Mouse (Mus musculus): ENCODE measurements at regions not wholly inside any gene's neighbourhood (a gene's known extent, or its start where the extent isn't known, plus 50 kb on each side); places are given as distances from the start of the nearest gene placed in this dataset.

GRCm38 (mm10) chr7:95688151-95689146 is 482.6 kb upstream of the Tenm4 start:
- DNase-seq (ENCODE audit: low read depth) = no peak

DNA sequence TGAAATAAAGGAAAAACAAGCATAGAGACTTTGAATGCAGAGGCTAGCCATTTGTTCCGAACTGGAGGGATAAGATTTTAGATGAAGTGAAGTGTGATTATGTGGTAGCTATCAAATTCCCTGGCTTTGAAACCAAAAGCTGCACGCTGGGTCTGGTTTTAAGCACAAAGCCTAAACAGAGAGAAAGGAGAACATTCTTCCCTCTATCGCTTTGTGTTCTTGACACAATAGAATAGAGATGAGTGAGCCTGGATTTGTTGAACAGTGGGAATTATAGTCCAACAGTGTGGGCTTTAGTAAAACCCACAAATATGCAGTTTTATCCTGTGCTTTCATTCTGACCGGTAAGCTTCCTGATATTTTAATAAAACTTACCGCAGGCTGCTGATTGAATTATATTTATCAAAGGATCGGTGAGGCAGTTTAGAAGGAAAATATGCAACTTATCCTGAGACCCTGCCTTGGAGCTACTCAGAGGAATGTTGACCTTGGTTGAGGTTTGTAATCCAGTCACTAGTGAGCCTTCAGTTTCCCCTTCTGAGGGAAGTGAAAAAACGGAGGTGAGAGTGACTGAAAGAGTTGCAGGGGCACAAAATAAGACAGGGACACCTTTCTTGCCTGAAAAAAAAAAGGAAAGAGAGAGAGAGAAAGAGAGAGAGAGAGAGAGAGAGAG is 481.7 kb upstream of the Tenm4 start:
- no peak for DNase-seq (ENCODE audit: low read depth)

GRCm38 (mm10) chr7:95699506-95699905 is 471.5 kb upstream of the Tenm4 start:
- DNase-seq (ENCODE audit: low read depth) = no peak

- DNase-seq (ENCODE audit: low read depth) = no peak
These were observed 461.0 kb upstream of the Tenm4 start for GRCm38 (mm10) chr7:95710088-95710487.

DNA sequence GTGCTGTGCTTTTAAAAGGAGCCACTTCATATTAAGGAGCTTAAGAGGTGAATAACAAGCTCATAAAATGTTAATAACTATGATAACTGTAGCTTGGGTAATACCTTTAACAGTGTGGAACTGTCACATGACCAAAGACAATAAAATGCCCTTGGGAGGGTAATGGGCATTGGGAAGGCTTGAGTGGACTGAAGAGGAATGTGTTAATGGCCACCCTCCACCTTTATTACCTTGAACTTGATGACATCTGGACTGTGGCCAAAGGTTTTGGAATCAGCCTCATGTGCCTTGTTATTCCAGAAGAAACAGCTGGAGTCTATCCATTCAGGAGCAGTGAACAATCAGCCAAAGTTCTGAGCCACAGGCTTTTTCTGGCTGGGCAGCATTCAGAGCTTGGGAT is 451.0 kb upstream of the Tenm4 start:
- DNase-seq (ENCODE audit: low read depth) = no peak

DNA sequence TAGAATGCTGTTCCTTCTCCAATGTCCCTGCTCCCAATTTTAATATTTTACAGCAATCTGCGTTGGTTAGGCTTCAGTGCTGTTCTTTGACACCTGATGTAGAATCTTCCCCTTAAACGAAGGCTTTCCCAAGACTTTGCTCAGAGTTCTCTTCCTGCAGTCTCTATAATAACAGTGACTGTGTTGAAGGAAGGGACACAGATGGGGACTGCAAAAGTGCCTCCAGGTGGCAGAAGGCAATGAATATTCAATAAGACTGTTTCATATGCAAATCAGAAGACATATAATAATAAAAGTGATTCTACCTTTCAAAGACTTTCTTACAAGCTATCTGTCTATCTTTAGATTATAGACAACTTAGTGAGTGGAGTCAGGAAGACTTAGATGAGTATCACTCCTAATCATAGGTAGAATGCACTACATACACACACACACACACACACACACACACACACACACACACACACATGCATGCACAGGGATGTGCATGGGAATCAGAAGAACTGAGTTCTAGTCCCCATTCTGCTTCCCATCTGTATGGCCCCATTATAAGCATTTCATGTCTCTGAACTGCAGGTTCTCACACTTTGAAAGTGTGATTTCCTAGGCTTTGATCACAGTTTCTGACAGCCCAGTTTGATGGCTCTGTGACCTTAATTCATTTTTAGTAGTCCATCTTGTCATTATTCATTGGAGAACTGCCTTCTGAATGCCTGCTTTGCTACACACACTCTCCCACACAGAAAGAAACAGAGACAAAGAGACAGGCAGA is 445.1 kb upstream of the Tenm4 start:
- no peak for DNase-seq (ENCODE audit: low read depth)

- no peak for DNase-seq (ENCODE audit: low read depth)
These were observed 437.2 kb upstream of the Tenm4 start for GRCm38 (mm10) chr7:95733807-95734206.

DNA sequence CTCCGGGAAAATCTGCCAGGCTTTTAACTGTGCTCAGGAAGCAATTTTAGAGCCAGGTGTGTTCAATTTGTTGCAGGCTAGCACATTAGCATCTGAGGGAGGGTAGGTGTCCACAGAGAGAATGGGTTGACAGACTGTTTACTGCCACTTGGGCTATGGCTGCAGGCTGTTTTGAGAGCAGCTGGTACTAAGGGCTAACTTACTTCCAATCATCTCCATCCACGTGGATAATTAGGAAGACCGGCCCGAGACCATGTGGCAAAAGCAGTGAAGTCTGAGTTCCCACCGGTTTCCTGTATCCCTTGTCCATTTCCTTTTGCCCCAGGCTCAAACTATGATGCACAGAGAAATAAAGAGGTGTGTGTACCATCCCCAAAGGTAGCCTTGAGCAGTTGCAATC is 436.5 kb upstream of the Tenm4 start:
- no peak for DNase-seq (ENCODE audit: low read depth)

GRCm38 (mm10) chr7:95736716-95737115 is 434.3 kb upstream of the Tenm4 start:
- DNase-seq (ENCODE audit: low read depth) = no peak

- no peak for DNase-seq (ENCODE audit: low read depth)
These were observed 432.3 kb upstream of the Tenm4 start for GRCm38 (mm10) chr7:95738725-95739245.

DNA sequence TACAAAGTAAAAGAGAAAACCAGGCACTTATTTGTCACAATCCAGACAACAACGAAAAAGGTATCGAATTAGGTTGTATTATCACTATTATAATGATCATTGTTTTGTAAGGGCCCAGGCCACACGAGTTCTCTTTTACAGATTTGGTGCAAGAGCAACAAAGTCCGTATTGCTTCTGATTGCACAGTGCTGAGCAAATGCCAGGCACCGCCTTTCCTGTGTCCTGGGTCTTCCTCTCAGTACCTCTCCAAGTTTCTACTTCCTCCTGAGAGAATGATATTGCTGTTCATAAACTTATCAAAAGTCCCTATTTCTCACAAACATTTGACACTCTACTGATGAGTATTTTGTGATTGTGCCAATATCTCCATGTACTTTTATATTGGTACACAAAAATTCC is 431.3 kb upstream of the Tenm4 start:
- no peak for DNase-seq (ENCODE audit: low read depth)

DNA sequence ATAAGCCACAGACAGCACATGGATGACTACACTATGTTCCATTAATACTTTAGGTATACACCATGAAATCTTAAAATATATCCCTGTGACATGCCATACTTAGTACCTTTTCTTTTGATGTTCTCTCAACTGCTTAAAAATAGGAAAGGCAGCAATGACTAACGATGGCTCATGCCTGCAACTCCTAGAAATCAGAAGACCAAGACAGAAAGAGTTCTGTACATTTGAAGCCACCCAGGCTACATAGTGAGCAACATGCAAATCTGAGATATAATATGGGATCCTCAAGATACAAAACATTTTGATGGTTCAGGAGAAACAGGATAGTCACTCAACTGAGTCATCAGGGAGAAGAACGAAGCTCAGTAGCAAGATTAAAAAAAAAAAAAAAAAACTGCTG is 412.7 kb upstream of the Tenm4 start:
- DNase-seq (ENCODE audit: low read depth) = no peak

DNA sequence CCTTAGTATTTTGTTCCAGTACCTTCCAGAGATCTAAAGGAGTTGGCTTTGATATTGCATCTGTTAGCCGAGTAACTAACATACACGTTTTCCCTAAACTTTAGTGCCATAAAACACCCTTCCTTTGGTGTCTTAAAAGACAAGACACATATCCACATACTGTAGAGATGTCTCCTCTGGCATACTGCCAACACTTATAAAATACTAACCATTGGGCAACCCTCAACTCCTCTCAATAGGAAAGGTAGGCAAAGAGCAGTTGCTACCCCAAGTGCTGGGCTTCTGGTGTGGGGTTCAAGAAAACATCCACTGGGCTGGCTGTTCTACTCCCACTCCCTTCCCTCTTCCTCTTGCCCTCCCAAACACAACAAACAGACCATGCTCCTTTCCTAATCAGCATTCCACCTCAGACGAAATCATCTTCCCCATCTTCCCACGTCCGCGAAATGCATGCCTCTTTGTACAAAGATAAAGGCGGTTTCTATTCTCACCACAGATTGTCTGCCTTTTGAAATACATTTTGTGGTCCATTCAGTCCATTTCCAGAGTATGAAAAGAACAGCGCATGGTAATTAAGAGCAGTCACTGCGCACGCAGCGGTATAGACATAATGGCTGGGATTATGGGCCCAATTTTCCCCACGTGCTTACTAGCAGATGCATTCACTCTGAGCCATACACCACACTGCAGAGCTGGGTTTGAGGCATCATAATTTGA is 409.9 kb upstream of the Tenm4 start:
- no peak for DNase-seq (ENCODE audit: low read depth)

- DNase-seq (ENCODE audit: low read depth) = no peak
These were observed 404.5 kb upstream of the Tenm4 start for GRCm38 (mm10) chr7:95766356-95767150.

DNA sequence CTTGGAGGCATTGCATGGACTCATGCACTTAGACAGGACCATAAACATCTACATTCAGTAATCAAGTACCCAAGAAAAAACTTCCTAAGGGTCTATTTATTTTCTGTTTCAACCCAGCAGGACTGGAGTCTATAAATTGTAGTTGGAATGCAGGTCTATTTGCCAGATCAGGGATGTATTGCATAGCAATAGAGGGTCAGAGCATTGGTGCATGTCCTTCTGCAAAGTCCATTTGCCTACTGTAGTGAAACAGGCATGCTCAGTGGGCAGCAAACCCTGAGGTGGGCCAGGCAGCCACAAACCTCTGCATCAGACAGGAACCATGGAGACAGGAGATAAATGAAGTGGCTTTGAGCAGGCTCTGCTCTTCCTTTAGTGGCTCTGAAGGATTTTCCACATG is 386.5 kb upstream of the Tenm4 start:
- no peak for DNase-seq (ENCODE audit: low read depth)

DNA sequence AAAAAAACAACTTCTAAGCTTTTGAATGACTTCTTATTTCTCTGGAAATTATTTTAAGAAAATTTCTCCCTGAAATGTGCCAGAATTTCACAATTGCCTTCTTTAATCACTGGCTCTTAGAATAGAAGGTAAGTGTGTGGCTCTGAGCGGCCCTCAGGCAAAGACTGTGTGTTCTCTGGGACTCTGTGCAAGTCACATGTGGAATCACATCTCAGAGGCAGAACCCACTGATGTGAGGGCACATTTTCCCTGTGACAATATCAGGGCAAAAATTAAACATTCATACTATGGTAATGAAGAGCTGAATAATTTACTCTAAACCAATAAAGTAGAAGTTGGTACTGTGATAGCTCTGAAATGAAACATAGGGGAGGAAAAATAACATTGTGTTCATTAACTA is 383.5 kb upstream of the Tenm4 start:
- no peak for DNase-seq (ENCODE audit: low read depth)

GRCm38 (mm10) chr7:95787951-95788350 is 383.1 kb upstream of the Tenm4 start:
- no peak for DNase-seq (ENCODE audit: low read depth)

GRCm38 (mm10) chr7:95789424-95789823 is 381.6 kb upstream of the Tenm4 start:
- no peak for DNase-seq (ENCODE audit: low read depth)

DNA sequence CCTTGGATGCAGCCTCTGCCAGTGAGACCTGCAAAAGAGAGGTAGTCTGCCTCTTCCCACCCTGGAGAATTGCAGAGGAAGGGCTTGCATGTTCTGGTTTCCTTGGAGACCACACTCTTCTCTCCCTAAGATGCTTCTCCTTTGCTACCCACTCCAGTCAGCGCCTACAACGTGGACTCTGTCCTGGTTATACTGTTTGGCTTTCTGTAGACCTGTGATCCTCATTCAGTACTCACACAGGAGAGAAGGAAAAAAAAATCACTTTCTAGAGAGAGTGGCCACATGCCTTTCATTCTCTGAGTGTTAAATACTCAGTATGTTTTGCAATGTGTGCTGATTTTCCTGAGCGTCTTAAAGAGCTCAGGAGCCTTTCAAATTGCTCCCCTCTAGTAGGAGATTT is 372.0 kb upstream of the Tenm4 start:
- no peak for DNase-seq (ENCODE audit: low read depth)

GRCm38 (mm10) chr7:95809626-95810025 is 361.4 kb upstream of the Tenm4 start:
- DNase-seq (ENCODE audit: low read depth) = no peak

DNA sequence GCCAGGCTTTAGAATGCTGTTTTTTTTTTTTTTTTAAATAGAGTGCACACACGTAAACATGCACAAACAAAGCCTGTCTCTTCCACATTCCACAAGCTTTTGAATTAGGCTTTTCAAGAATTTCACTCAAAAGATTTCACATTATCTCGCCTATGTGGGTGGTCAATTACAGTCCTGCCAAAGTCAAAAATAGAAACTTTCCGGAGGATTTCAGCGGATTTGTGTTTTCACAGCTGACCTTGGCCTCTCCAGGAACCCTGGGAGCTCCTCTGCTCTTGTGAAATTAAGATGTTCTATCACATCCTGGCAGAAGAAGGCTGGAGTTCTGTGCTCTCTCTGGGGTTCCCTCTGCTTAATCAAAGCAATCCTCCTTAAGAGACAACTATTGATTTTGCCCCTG is 360.9 kb upstream of the Tenm4 start:
- DNase-seq (ENCODE audit: low read depth) = no peak
